Mouse (Mus musculus): ENCODE data around the gene Rftn2.

DNA sequence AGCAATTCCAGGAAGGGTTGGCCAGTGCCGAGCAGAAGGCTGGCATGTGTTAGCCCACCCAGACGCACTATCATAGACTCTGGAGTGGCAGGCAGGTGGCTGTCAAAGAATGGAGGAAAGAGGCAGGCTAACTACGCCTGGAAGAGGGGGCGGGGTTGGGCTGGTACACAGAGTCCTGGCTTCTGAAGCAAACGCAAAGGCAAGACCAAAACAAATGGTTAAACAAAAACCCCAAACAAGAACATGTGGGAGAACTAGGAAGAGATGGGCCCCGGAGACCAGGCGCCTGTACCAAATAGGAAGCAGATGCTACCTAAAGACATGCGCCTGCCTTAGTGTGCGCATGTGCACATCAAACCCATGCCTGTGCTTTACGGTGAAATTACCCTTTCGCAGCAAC is 2.5 kb downstream of the Rftn2 start:
- TF ChIP-seq EP300 (IDR thresholded peaks at IDR 0.05) = no peak
- TF ChIP-seq CTCF (IDR thresholded peaks at IDR 0.05) = no peak

Measured in lung, postnatal 0 days (tissue).